Mouse (Mus musculus) small intestine, adult 2 months (tissue): ENCODE measurements at regions not wholly inside any gene's neighbourhood (a gene's known extent, or its start where the extent isn't known, plus 50 kb on each side); places are given as distances from the start of the nearest gene placed in this dataset.

Source experiments
- CTCF ChIP-seq: fragments of 200-500 bp; IDR thresholded peaks from 2 replicates; pipeline ENCODE4 v1.5.1; 2012; ENCODE audit warnings: low read depth, mild to moderate bottlenecking, control low read depth, inconsistent platforms, low read length, moderate library complexity, mixed read lengths; ENCODE audit not compliant: insufficient replicate concordance, insufficient read length; ENCODE audit errors: extremely low read depth
- POLR2A ChIP-seq: fragments of 200-500 bp; IDR thresholded peaks from 2 replicates; pipeline ENCODE4 v1.6.1; 2012; ENCODE audit warnings: low read depth, mild to moderate bottlenecking, control low read depth, inconsistent platforms, low read length, moderate library complexity

GRCm38 (mm10) chr8:80289282-80289681, 204.3 kb upstream of the Gypa start:
- TF ChIP-seq CTCF (no peak), POLR2A (no peak)
